Mouse (Mus musculus): ENCODE measurements around the gene Shd.

DNA sequence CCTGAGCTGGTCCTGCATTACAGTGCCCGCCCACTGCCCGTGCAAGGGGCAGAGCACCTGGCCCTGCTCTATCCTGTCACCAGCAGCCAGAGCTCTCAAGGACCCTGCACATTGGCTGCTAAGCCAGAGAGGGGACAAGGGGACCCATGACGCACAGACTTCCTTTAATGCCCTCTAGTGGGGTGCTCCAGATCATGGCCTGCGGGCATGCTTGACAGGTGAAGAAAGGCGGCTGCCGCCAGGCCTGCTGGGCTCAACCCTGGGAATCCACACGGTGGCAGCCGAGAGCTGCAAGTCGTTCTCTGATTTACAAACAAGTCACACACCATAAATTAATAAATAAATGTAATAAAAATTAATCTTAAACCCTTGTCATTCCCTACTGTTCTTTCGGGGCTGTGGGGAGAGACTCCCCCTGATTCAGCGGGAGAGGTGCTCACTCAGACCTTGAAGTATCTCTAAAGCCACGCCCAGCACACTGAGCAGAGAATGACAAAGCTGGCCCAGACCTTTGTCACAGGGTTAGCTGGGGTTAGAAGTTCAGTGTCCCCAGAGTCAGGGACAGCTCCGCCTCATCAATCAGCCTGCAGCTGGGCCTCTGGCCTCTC, 6.1 kb downstream of the Shd start:
- no peak for TF ChIP-seq MAX (IDR thresholded peaks at IDR 0.05)
- peak; percentile 71 for TF ChIP-seq CTCF (IDR thresholded peaks at IDR 0.05; ENCODE audit: control insufficient read depth, insufficient read depth, insufficient read length)
- TF ChIP-seq USF1 (IDR thresholded peaks at IDR 0.05; ENCODE audit: low read depth), result no peak
- no peak for TF ChIP-seq CEBPB (IDR thresholded peaks at IDR 0.05; ENCODE audit: low read depth)
- TF ChIP-seq MYOG (IDR thresholded peaks at IDR 0.05; ENCODE audit: control insufficient read depth, extremely low read depth, insufficient read length), result no peak
- TF ChIP-seq MYOD1 (IDR thresholded peaks at IDR 0.05; ENCODE audit: control insufficient read depth, insufficient read length, low read depth), result no peak
- no peak for TF ChIP-seq FOSL1 (IDR thresholded peaks at IDR 0.05; ENCODE audit: insufficient read depth, low read length, poor library complexity, severe bottlenecking)
